Mouse (Mus musculus): ENCODE results near the gene Prl3c1. TPM values are rescaled to one million over a fixed set of nuclear protein-coding genes. Genes with fewer than 3 reads are reported as not detected.
"Not testable (repeated sequence)": the region's sequence is repeated elsewhere in the genome, so short reads cannot be mapped to it uniquely, and the experiment has no call there.

Gene Prl3c1
- not detected in 2 replicates for polyA plus RNA-seq (2014; fragmentation: Nextera tagmentation; extraction: Ambion mirVana)

- 88% methylated on average over 1 of the region's 1 CpGs for WGBS
- DNase-seq (ENCODE audit: low spot score) (no peak), ATAC-seq (no peak)
These were observed at the start of gene Prl3c1 for GRCm38 (mm10) chr13:27196359-27196758. Gene Prl3c1, plus strand, starts transcription at chr13:27196659.

GRCm38 (mm10) chr13:27148264-27148663 is 48.2 kb upstream of the Prl3c1 start:
- no peaks in the 10 kb centered on the region for H3K36me3 ChIP-seq (ENCODE audit: control insufficient read depth, insufficient read depth, low read length)
- DNase-seq (ENCODE audit: low spot score) (no peak), ATAC-seq (no peak)
- no peaks in the 10 kb centered on the region for H3K9me3 ChIP-seq (replicated peaks; ENCODE audit: control insufficient read depth, low read length)
- H3K4me3 ChIP-seq (ENCODE audit: low read depth, low read length), result no peak overlapping the region
- H3K4me1 ChIP-seq (ENCODE audit: control insufficient read depth, insufficient read depth, low read length), result no peaks in the 10 kb centered on the region
- H3K4me2 ChIP-seq (ENCODE audit: low read length), result no peak overlapping the region
- no peak overlapping the region for H3K27ac ChIP-seq (ENCODE audit: low read depth, low read length)
- H3K9ac ChIP-seq (ENCODE audit: low read length), result no peak overlapping the region
- WGBS, result 63% methylated on average over 1 of the region's 1 CpGs
- H3K27me3 ChIP-seq (replicated peaks; ENCODE audit: control insufficient read depth, insufficient read depth, low read length), result no peaks in the 10 kb centered on the region

More at GRCm38 (mm10) chr13:27196359-27196758, at the start of gene Prl3c1:
- H3K36me3 ChIP-seq (ENCODE audit: control insufficient read depth, insufficient read depth, low read length), result no peaks in the 10 kb centered on the region
- no peaks in the 10 kb centered on the region for H3K27me3 ChIP-seq (replicated peaks; ENCODE audit: control insufficient read depth, insufficient read depth, low read length)
- no peaks in the 10 kb centered on the region for H3K4me1 ChIP-seq (ENCODE audit: control insufficient read depth, insufficient read depth, low read length)
- no peak within 1 kb of the TSS for H3K4me3 ChIP-seq (ENCODE audit: low read depth, low read length)
- no peak within 1 kb of the TSS for H3K9ac ChIP-seq (ENCODE audit: low read length)
- no peaks in the 10 kb centered on the region for H3K9me3 ChIP-seq (replicated peaks; ENCODE audit: control insufficient read depth, low read length)
- H3K27ac ChIP-seq (ENCODE audit: low read depth, low read length), result no peak within 1 kb of the TSS
- H3K4me2 ChIP-seq (ENCODE audit: low read length), result no peak within 1 kb of the TSS

GRCm38 (mm10) chr13:27156490-27156889 is 40.0 kb upstream of the Prl3c1 start, which contains the start of gene Prl3d3:
Gene Prl3d3, plus strand, starts transcription at chr13:27156790.
- H3K27me3 ChIP-seq (replicated peaks; ENCODE audit: control insufficient read depth, insufficient read depth, low read length); DNase-seq (ENCODE audit: low spot score); H3K4me1 ChIP-seq (ENCODE audit: control insufficient read depth, insufficient read depth, low read length); ATAC-seq; H3K4me2 ChIP-seq (ENCODE audit: low read length); H3K9me3 ChIP-seq (replicated peaks; ENCODE audit: control insufficient read depth, low read length); H3K4me3 ChIP-seq (ENCODE audit: low read depth, low read length); H3K9ac ChIP-seq (ENCODE audit: low read length); H3K27ac ChIP-seq (ENCODE audit: low read depth, low read length); H3K36me3 ChIP-seq (ENCODE audit: control insufficient read depth, insufficient read depth, low read length): not testable (repeated sequence)
- WGBS, result 89% methylated on average over 2 of the region's 3 CpGs

- Histone ChIP-seq H3K9me3 (replicated peaks; ENCODE audit: control insufficient read depth, low read length) (no peaks in the 10 kb centered on the region), H3K36me3 (ENCODE audit: control insufficient read depth, insufficient read depth, low read length) (no peaks in the 10 kb centered on the region), H3K4me3 (ENCODE audit: low read depth, low read length) (no peak within 1 kb of the TSS), H3K27me3 (replicated peaks; ENCODE audit: control insufficient read depth, insufficient read depth, low read length) (no peaks in the 10 kb centered on the region), H3K27ac (ENCODE audit: low read depth, low read length) (no peak within 1 kb of the TSS), H3K9ac (ENCODE audit: low read length) (no peak within 1 kb of the TSS), H3K4me2 (ENCODE audit: low read length) (no peak within 1 kb of the TSS), H3K4me1 (ENCODE audit: control insufficient read depth, insufficient read depth, low read length) (no peaks in the 10 kb centered on the region)
- ATAC-seq (no peak), DNase-seq (ENCODE audit: low spot score) (no peak)
- 90% methylated on average over 1 of the region's 1 CpGs for WGBS
These were observed 45.1 kb downstream of the Prl3c1 start, which contains the start of gene Prl3b1 for GRCm38 (mm10) chr13:27241547-27241946. Gene Prl3b1, plus strand, starts transcription at chr13:27241847.

Other genes starting within 250 kb of the Prl3c1 start
- gene Prl, start 139.1 kb upstream of the Prl3c1 start, polyA plus RNA-seq (2014; fragmentation: Nextera tagmentation; extraction: Ambion mirVana), result not detected in 2 replicates
- gene Prl3d1, start 102.5 kb upstream of the Prl3c1 start, polyA plus RNA-seq (2014; fragmentation: Nextera tagmentation; extraction: Ambion mirVana), result not detected in 2 replicates
- not detected in 2 replicates for gene Prl3d2, start 75.0 kb upstream of the Prl3c1 start, polyA plus RNA-seq (2014; fragmentation: Nextera tagmentation; extraction: Ambion mirVana)
- gene Prl3d3, start 39.9 kb upstream of the Prl3c1 start, polyA plus RNA-seq (2014; fragmentation: Nextera tagmentation; extraction: Ambion mirVana), result not detected in 2 replicates
- not detected in 2 replicates for gene Prl3b1, start 45.2 kb downstream of the Prl3c1 start, polyA plus RNA-seq (2014; fragmentation: Nextera tagmentation; extraction: Ambion mirVana)
- gene Prl3a1, start 62.8 kb downstream of the Prl3c1 start, polyA plus RNA-seq (2014; fragmentation: Nextera tagmentation; extraction: Ambion mirVana), result not detected in 2 replicates
- not detected in 2 replicates for gene Prl6a1, start 116.0 kb downstream of the Prl3c1 start, polyA plus RNA-seq (2014; fragmentation: Nextera tagmentation; extraction: Ambion mirVana)
- not detected in 2 replicates for gene Prl8a2, start 149.0 kb downstream of the Prl3c1 start, polyA plus RNA-seq (2014; fragmentation: Nextera tagmentation; extraction: Ambion mirVana)
- not detected in 2 replicates for gene Prl2b1, start 194.2 kb downstream of the Prl3c1 start, polyA plus RNA-seq (2014; fragmentation: Nextera tagmentation; extraction: Ambion mirVana)
- gene Prl8a6, start 242.0 kb downstream of the Prl3c1 start, polyA plus RNA-seq (2014; fragmentation: Nextera tagmentation; extraction: Ambion mirVana), result not detected in 2 replicates

All from forebrain, embryonic 14.5 days (tissue).